9 mouse cellular contexts compared by ENCODE assay signal in the genomic region with DNA sequence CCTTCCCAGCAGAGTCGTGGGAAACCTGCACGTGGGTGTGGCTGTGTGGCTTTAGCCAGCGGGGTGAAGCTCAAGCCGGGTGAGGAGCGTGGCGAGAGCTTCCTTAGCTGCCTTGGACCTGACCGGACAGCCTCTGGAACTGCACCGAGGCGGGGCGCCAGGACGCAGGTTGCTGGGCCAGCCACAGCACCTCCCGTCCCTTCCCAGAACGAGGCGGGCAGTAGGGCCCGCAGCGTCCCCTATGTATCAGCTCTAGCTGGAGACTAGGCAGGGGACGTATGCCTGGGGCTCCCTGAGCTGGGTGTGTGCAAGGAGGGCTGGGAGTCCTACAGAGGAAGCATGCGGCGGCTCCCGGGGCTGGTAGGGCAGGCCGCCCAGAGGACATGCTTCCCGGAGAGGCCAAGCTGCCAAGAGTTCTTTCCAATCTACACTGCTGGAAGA. TPM values are rescaled to one million over a fixed set of nuclear protein-coding genes. Genes with fewer than 3 reads are reported as not detected.
DNase-seq lines count a peak whose midpoint lies in the region; ATAC-seq lines count a peak whose summit lies in the region.
"Had no signal": no experiment of that assay in that cellular context is flagged by ENCODE, and none has a peak within 500 bp of the region (broad histone marks: within the 10 kb centered on the region; RNA-seq: fewer than 3 reads in every experiment).

No protein-coding gene starts in this region.

- peak; percentile 57; the same call in 1 of the 2 replicates for ATAC-seq in heart, embryonic 14.5 days (ENCODE audit: insufficient number of reproducible peaks, insufficient read depth, low FRiP score, low read depth)
- ATAC-seq in kidney, embryonic 16.5 days (ENCODE audit: low FRiP score, low TSS enrichment) = peak; percentile 67

- H3K36me3 ChIP-seq in forebrain, embryonic 10.5 days (replicated peaks) = peaks cover 28% of the 10 kb centered on the region
- peaks cover 17% of the 10 kb centered on the region for H3K36me3 ChIP-seq in heart, embryonic 14.5 days (ENCODE audit: control insufficient read depth, insufficient read depth, low read length)
- H3K36me3 ChIP-seq in kidney, embryonic 16.5 days (ENCODE audit: insufficient read depth, low read length) = peaks cover 10% of the 10 kb centered on the region

- peaks cover 74% of the 10 kb centered on the region for H3K27me3 ChIP-seq in forebrain, embryonic 10.5 days (ENCODE audit: poor library complexity, severe bottlenecking)
- H3K27me3 ChIP-seq in heart, embryonic 14.5 days (ENCODE audit: control insufficient read depth, insufficient read depth, low read length) = peaks cover 7% of the 10 kb centered on the region; the same call in 1 of the 2 replicates
- H3K27me3 ChIP-seq in kidney, embryonic 16.5 days (ENCODE audit: insufficient read depth, low read length) = peaks cover 8% of the 10 kb centered on the region; the same call in 1 of the 2 replicates
- H3K27me3 ChIP-seq: CH12.LX had no signal

- H3K27ac ChIP-seq in forebrain, embryonic 10.5 days = peak overlapping the region; percentile 80
- H3K27ac ChIP-seq in heart, embryonic 14.5 days (replicated peaks in 1 of 2; ENCODE audit: control insufficient read depth in 1 of 2, insufficient read depth in 1 of 2, low read depth in 2 of 2, low read length in 2 of 2) = no peak overlapping the region
- H3K27ac ChIP-seq in kidney, embryonic 16.5 days (ENCODE audit: low read length) = no peak overlapping the region; the same call in 1 of the 2 replicates

- WGBS in forebrain, embryonic 10.5 days = under 1% methylated on average over 22 of the region's 22 CpGs
- under 1% methylated on average over 22 of the region's 22 CpGs for WGBS in heart, embryonic 14.5 days
- WGBS in kidney, embryonic 16.5 days = under 1% methylated on average over 22 of the region's 22 CpGs

- peak overlapping the region; percentile 89 for H3K4me2 ChIP-seq in heart, embryonic 14.5 days (ENCODE audit: low read length)
- H3K4me2 ChIP-seq in kidney, embryonic 16.5 days (replicated peaks; ENCODE audit: low read depth, low read length) = peak overlapping the region; percentile 96

- peak overlapping the region; percentile 73 for H3K4me3 ChIP-seq in forebrain, embryonic 10.5 days
- H3K4me3 ChIP-seq in heart, embryonic 14.5 days (ENCODE audit: control insufficient read depth in 1 of 2, insufficient read depth in 1 of 2, low read depth in 1 of 2, low read length in 2 of 2) = peak overlapping the region; percentile 0 to 58
- H3K4me3 ChIP-seq in kidney, embryonic 16.5 days (ENCODE audit: low read length) = peak overlapping the region; percentile 62

- peak overlapping the region; percentile 73 for H3K9ac ChIP-seq in heart, embryonic 14.5 days (ENCODE audit: low read length)
- H3K9ac ChIP-seq in kidney, embryonic 16.5 days (replicated peaks; ENCODE audit: low read length) = peak overlapping the region; percentile 65

- H3K4me1 ChIP-seq in forebrain, embryonic 10.5 days = peaks cover 41% of the 10 kb centered on the region
- peaks cover 21 to 32% of the 10 kb centered on the region in 2 experiments for H3K4me1 ChIP-seq in heart, embryonic 14.5 days (ENCODE audit: control insufficient read depth in 2 of 2, insufficient read depth in 2 of 2, low read length in 2 of 2)
- H3K4me1 ChIP-seq in kidney, embryonic 16.5 days (ENCODE audit: insufficient read depth, low read length) = peaks cover 24% of the 10 kb centered on the region

- DNase-seq in right cerebral cortex, adult 18-20 months = peak; percentile 25
- no peak for DNase-seq in right cerebral cortex, postnatal 36 days (ENCODE audit: low spot score in 2 of 2)
- peak; percentile 67 for DNase-seq in forebrain, embryonic 10.5 days (ENCODE audit: extremely low spot score, low spot score)
- peak; percentile 73 for DNase-seq in lung, postnatal 10 days
- DNase-seq in ovary, postnatal 36 days (ENCODE audit: low spot score) = peak; percentile 71
- no peak for DNase-seq in spleen, postnatal 36 days (ENCODE audit: low spot score in 2 of 2)

- no peaks in the 10 kb centered on the region for H3K9me3 ChIP-seq in forebrain, embryonic 10.5 days
- no peaks in the 10 kb centered on the region for H3K9me3 ChIP-seq in heart, embryonic 14.5 days (ENCODE audit: control insufficient read depth, low read length)
- H3K9me3 ChIP-seq in kidney, embryonic 16.5 days (ENCODE audit: low read length) = no peaks in the 10 kb centered on the region

RNA-seq across cellular contexts. Expression of a gene that starts 1.9 kb away (rescaled TPM):
- 0.25 and 0.26 TPM in 2 replicates for polyA plus RNA-seq in forebrain, embryonic 10.5 days (2016; fragmentation: Nextera tagmentation; extraction: Ambion mirVana)
- 0.09 and 0.16 TPM in 2 replicates for polyA plus RNA-seq in heart, embryonic 14.5 days (2014; fragmentation: Nextera tagmentation; extraction: Ambion mirVana)
- 1.5 and 1.6 TPM in 2 replicates for polyA plus RNA-seq in kidney, embryonic 16.5 days (2015; fragmentation: Nextera tagmentation; extraction: Ambion mirVana)

RNA-seq across cellular contexts. Expression of a gene that starts 21.5 kb away (rescaled TPM):
- 96.5 and 105 TPM in 2 replicates for polyA plus RNA-seq in forebrain, embryonic 10.5 days (2016; fragmentation: Nextera tagmentation; extraction: Ambion mirVana)
- 39.6 and 40.2 TPM in 2 replicates for polyA plus RNA-seq in heart, embryonic 14.5 days (2014; fragmentation: Nextera tagmentation; extraction: Ambion mirVana)
- polyA plus RNA-seq in kidney, embryonic 16.5 days (2015; fragmentation: Nextera tagmentation; extraction: Ambion mirVana) = 84.3 and 91.4 TPM in 2 replicates

Comparison
In these comparisons a context has a peak if more than half of its experiments do, and no peak if none do; other contexts are left out.
1. DNase-seq: peak in right cerebral cortex, adult 18-20 months (single experiment), forebrain, embryonic 10.5 days (single experiment), lung, postnatal 10 days (single experiment) and ovary, postnatal 36 days (single experiment); none in right cerebral cortex, postnatal 36 days (0 of 2) and spleen, postnatal 36 days (0 of 2).
2. Peak in every context shown above with its lines, with median percentiles within 50 percentile points of each other: H3K4me3 ChIP-seq.